Mouse (Mus musculus): ENCODE results near the gene Zdhhc22. TPM values are rescaled to one million over a fixed set of nuclear protein-coding genes. Genes with fewer than 3 reads are reported as not detected.
A peak's percentile ranks its signal among the peaks of the same experiment; 100 is the strongest.

Zdhhc22 gene
- total RNA-seq, 4 experiments from 2014 or later, result not detected

- peak; percentile 58 for DNase-seq (ENCODE audit: low spot score)
Measured at GRCm38 (mm10) chr12:86935692-86936282, 54.4 kb downstream of the Zdhhc22 start.

GRCm38 (mm10) chr12:86934748-86935147, 55.5 kb downstream of the Zdhhc22 start:
- no peak for DNase-seq (ENCODE audit: low spot score)

GRCm38 (mm10) chr12:86932575-86932952, 57.7 kb downstream of the Zdhhc22 start:
- peak; percentile 86 for DNase-seq (ENCODE audit: low spot score)

- peak; percentile 93 for DNase-seq (ENCODE audit: low spot score)
Measured at GRCm38 (mm10) chr12:86931919-86932574, 58.2 kb downstream of the Zdhhc22 start.

DNA sequence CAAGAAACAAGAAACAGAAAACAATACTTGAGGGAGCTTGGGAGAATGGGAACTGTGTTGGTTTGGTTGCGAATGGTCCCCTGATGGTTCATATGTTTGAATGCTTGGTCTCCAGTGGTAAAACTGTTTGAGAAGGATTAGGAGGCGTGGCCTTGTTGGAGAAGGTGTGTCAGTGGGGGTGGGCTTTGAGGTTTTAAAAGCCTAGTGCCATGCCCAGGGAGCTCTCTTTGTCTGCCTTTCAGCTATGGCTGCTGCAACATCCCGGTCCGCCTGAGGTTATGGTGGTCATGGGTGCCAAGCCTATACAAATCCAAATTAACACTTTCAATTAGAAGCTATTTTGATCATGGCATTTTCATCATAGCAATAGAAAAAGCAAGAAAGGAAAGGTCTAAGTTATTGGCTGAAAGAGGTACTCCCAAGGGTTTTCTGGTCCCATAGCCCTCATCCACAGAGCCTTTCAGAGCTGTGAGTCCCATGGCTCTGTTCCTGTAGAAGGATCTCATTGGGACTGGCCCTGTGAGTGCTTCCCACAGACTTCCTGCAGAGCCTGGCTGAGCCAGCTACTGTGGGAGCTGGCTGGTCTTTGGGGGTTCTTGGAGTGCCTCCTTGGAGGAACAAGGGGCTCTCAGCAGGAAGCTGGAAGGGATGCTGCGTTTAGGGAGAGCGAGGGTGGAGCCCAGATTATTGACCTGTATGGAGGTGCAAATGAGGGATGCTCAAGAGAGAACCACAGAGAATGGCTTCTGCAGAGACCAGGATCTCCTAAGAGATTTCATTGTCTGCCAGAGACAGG, 59.1 kb downstream of the Zdhhc22 start:
- DNase-seq (ENCODE audit: low spot score), result no peak

Small RNA genes lying within 50 kb of the gene (microRNA-seq; reads per million reads assigned to microRNA genes)
- not detected for gene Gm25847

Other genes starting within 250 kb of the Zdhhc22 start
- 10 to 100 TPM; 26.2 to 30.4 (median 27.8) TPM for gene Irf2bpl, start 105.6 kb downstream of the Zdhhc22 start, total RNA-seq (2022)
- 10 to 100 TPM; 42.4 to 53.8 (median 48.3) TPM for gene Cipc, start 43.4 kb downstream of the Zdhhc22 start, total RNA-seq (2022)
- gene Tmem63c, start 30.9 kb upstream of the Zdhhc22 start, total RNA-seq (2022), result under 1 TPM in 3 of 4 experiments, not detected in 1; 0.08 to 0.28 (median 0.17) TPM
- under 1 TPM in 2 of 4 experiments, not detected in 2; 0.16 to 0.47 TPM for gene Ngb, start 112.1 kb upstream of the Zdhhc22 start, total RNA-seq (2022)
- 10 to 100 TPM; 45.5 to 49.6 (median 46.5) TPM for gene Gstz1, start 156.7 kb upstream of the Zdhhc22 start, total RNA-seq (2022)
- gene Pomt2, start 157.5 kb upstream of the Zdhhc22 start, total RNA-seq (2022), result 10 to 100 TPM in 2 of 4 experiments, 1 to 10 TPM in 2; 8.0 to 10.8 (median 9.3) TPM
- gene Samd15, start 209.3 kb upstream of the Zdhhc22 start, total RNA-seq (2022), result under 1 TPM in 1 of 4 experiments, not detected in 3; 0.66 TPM
- 1 to 10 TPM; 6.3 to 6.9 (median 6.7) TPM for gene Tmed8, start 210.0 kb upstream of the Zdhhc22 start, total RNA-seq (2022)
- gene Noxred1, start 248.3 kb upstream of the Zdhhc22 start, total RNA-seq (2022), result under 1 TPM in 3 of 4 experiments, not detected in 1; 0.33 to 0.66 (median 0.37) TPM

All from heart, adult 8-10 months (tissue).